Mouse (Mus musculus) heart, postnatal 0 days (tissue): Measurements from ENCODE around the gene Pafah1b3. TPM values are rescaled to one million over a fixed set of nuclear protein-coding genes. Genes with fewer than 3 reads are reported as not detected.
A peak's percentile ranks its signal among the peaks of the same experiment; 100 is the strongest.

ENCODE experiments used
- ATAC-seq: fragments of 200-750 bp; cut with Nextera tagmentation; 2 replicates; pipeline ENCODE4 v1.8.0; 2017; ENCODE audit warnings: low read depth, moderate number of reproducible peaks, moderate library complexity; ENCODE audit not compliant: insufficient read depth
- DNase-seq: peaks from one replicate; pipeline ENCODE4 v3.0.0-alpha.2; 2016; ENCODE audit warnings: low spot score
- H3K27ac ChIP-seq: fragments of 300-500 bp; sonication (generic); 2 replicates; pipeline ENCODE4 v1.5.1; 2014; ENCODE audit warnings: low read depth, mild to moderate bottlenecking
- H3K27me3 ChIP-seq: fragments of 300-500 bp; sonication (generic); 2 replicates; pipeline ENCODE4 v1.6.1; 2014; ENCODE audit warnings: low read length, mixed read lengths; ENCODE audit not compliant: control insufficient read depth, insufficient read depth
- H3K36me3 ChIP-seq: fragments of 300-500 bp; sonication (generic); replicated peaks from 2 replicates; pipeline ENCODE4 v1.6.1; 2014; ENCODE audit warnings: low read length, mixed read lengths; ENCODE audit not compliant: control insufficient read depth, insufficient read depth
- H3K4me1 ChIP-seq: fragments of 300-500 bp; sonication (generic); 2 replicates; pipeline ENCODE4 v1.6.1; 2014; ENCODE audit warnings: antibody characterized with exemption; ENCODE audit not compliant: control insufficient read depth, insufficient read depth
- H3K4me2 ChIP-seq: fragments of 300-500 bp; sonication (generic); 2 replicates; pipeline ENCODE4 v1.6.1; 2014; ENCODE audit warnings: low read depth, mild to moderate bottlenecking, low read length, moderate library complexity
- H3K4me3 ChIP-seq: fragments of 300-500 bp; sonication (generic); 2 replicates; pipeline ENCODE4 v1.5.1; 2014; ENCODE audit warnings: low read depth, low read length
- H3K9ac ChIP-seq: fragments of 300-500 bp; sonication (generic); replicated peaks from 2 replicates; pipeline ENCODE4 v1.6.1; 2014; ENCODE audit warnings: low read depth, low read length, mixed read lengths
- H3K9me3 ChIP-seq: fragments of 300-500 bp; sonication (generic); replicated peaks from 2 replicates; pipeline ENCODE4 v1.6.1; 2016; ENCODE audit warnings: low read length; ENCODE audit not compliant: control insufficient read depth
- CTCF ChIP-seq: IDR thresholded peaks from 2 replicates; pipeline ENCODE4 v1.5.1; 2016; ENCODE audit warnings: antibody characterized with exemption, control low read depth, low read depth
- EP300 ChIP-seq: IDR thresholded peaks from 2 replicates; pipeline ENCODE4 v1.6.1; 2016; ENCODE audit warnings: antibody characterized with exemption, low read depth
- WGBS: fragments of 180-500 bp; shearing (Covaris S2); extraction: QIAGEN DNeasy Blood & Tissue Kit; methylation state at CpG from one replicate; pipeline ENCODE4 v1.1.7; 2014; 5-methylcytosine and 5-hydroxymethylcytosine counted together
- polyA plus RNA-seq: library from polyadenylated mRNA; unstranded; fragments of >200 nt; fragmentation: Nextera tagmentation; extraction: Ambion mirVana; gene quantifications from 2 replicates; pipeline ENCODE4 v1.2.1, GENCODE M21; 2015
- total RNA-seq: library from RNA; depleted of rRNA; stranded (reverse); fragments of >200 nt; gene quantifications from 2 replicates; pipeline ENCODE4 v1.2.3, GENCODE M21; 2014; ENCODE audit warnings: low replicate concordance

The Pafah1b3 gene
- total and polyA plus RNA-seq, 2 experiments from 2014 or later: 57.3 to 161 TPM

DNA sequence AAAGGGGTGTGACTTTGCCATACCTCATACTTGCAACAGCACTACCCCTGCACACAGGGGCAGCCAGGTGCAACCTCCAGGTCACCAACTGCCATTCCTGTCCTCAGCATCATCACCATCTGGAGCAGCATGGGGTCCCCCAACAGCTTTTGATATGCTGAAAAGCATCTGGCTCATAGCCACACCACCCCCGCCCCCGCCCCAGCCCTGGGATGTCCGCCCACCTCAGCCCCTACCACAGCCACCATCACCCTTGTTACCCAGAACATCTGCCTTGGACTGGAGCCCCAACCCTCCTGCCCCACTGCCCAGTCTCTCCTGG is 5.9 kb upstream of the Pafah1b3 start:
- peaks cover 35% of the 10 kb centered on the region for H3K27me3 ChIP-seq
- TF ChIP-seq CTCF: no peak
- no peak for TF ChIP-seq EP300
- 69% methylated on average over 3 of the region's 3 CpGs for WGBS

GRCm38 (mm10) chr7:25303003-25303684 is 5.4 kb upstream of the Pafah1b3 start:
- no peak for TF ChIP-seq CTCF
- TF ChIP-seq EP300: no peak
- Histone ChIP-seq H3K36me3 (no peaks in the 10 kb centered on the region), H3K4me3 (no peak overlapping the region), H3K4me1 (peaks cover 7% of the 10 kb centered on the region; the same call in 1 of the 2 replicates), H3K9me3 (no peaks in the 10 kb centered on the region), H3K27me3 (peaks cover 30% of the 10 kb centered on the region), H3K9ac (no peak overlapping the region), H3K4me2 (no peak overlapping the region), H3K27ac (no peak overlapping the region)
- ATAC-seq: no peak
- 49% methylated on average over 9 of the region's 9 CpGs for WGBS
- DNase-seq: no peak

More for the DNA sequence above, 5.9 kb upstream of the Pafah1b3 start:
- DNase-seq: no peak
- no peak overlapping the region for H3K9ac ChIP-seq
- H3K4me3 ChIP-seq: no peak overlapping the region
- H3K9me3 ChIP-seq: no peaks in the 10 kb centered on the region
- H3K4me2 ChIP-seq: no peak overlapping the region
- ATAC-seq: no peak
- H3K27ac ChIP-seq: no peak overlapping the region
- H3K4me1 ChIP-seq: peaks cover 7% of the 10 kb centered on the region; the same call in 1 of the 2 replicates
- H3K36me3 ChIP-seq: no peaks in the 10 kb centered on the region

DNA sequence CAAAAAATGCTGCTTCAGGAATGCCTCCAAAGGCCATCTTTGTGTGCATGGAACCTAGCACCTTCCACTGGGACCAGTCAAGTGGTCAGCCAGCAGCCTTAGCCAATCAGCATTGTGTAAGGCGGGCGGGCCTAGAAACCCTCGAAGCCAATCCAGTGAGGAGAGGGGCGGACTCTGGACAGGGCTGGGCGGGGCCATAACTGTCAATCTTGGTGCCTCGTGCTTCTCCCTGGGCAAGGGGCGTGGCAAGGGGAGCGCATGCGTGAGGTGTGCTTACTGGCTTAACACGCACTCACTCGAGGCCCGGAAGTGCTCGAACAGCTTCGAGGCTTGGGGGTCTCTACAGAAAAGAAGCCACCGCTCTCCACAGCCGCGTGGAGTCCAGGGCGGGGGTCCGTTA is 3.3 kb upstream of the Pafah1b3 start, which contains the start of gene Prr19:
TSS of gene Prr19 (plus strand) at position 349 of the 400 bp plus-strand sequence.
- 55% methylated on average over 19 of the region's 19 CpGs for WGBS

GRCm38 (mm10) chr7:25296945-25297453 is 787 bp downstream of the Pafah1b3 start:
- peak overlapping the region; percentile 70 for H3K27ac ChIP-seq
- peak overlapping the region; percentile 58 for H3K9ac ChIP-seq
- H3K4me1 ChIP-seq: peaks cover 3% of the 10 kb centered on the region; the same call in 1 of the 2 replicates
- peak overlapping the region; percentile 75 for H3K4me3 ChIP-seq
- no peak for DNase-seq
- no peaks in the 10 kb centered on the region for H3K27me3 ChIP-seq
- peak overlapping the region; percentile 88 for H3K4me2 ChIP-seq
- 2% methylated on average over 21 of the region's 21 CpGs for WGBS
- peaks cover 24% of the 10 kb centered on the region for H3K36me3 ChIP-seq
- no peak for TF ChIP-seq EP300
- no peak for TF ChIP-seq CTCF
- ATAC-seq: peak; percentile 8; the same call in 1 of the 2 replicates
- H3K9me3 ChIP-seq: no peaks in the 10 kb centered on the region

More for the DNA sequence above, 3.3 kb upstream of the Pafah1b3 start, which contains the start of gene Prr19:
- peaks cover 11% of the 10 kb centered on the region for H3K27me3 ChIP-seq
- H3K4me2 ChIP-seq: no peak within 1 kb of the TSS
- no peak within 1 kb of the TSS for H3K9ac ChIP-seq
- ATAC-seq: no peak
- no peak within 1 kb of the TSS for H3K27ac ChIP-seq
- H3K36me3 ChIP-seq: no peaks in the 10 kb centered on the region
- no peaks in the 10 kb centered on the region for H3K9me3 ChIP-seq
- DNase-seq: no peak
- no peak for TF ChIP-seq EP300
- TF ChIP-seq CTCF: no peak
- no peak within 1 kb of the TSS for H3K4me3 ChIP-seq
- H3K4me1 ChIP-seq: peaks cover 9% of the 10 kb centered on the region

GRCm38 (mm10) chr7:25294960-25295722 is 2.6 kb downstream of the Pafah1b3 start:
- peaks cover 42% of the 10 kb centered on the region for H3K36me3 ChIP-seq
- no peak overlapping the region for H3K4me2 ChIP-seq
- H3K9me3 ChIP-seq: no peaks in the 10 kb centered on the region
- no peak for TF ChIP-seq CTCF
- TF ChIP-seq EP300: no peak
- ATAC-seq: no peak
- H3K4me3 ChIP-seq: no peak overlapping the region
- H3K4me1 ChIP-seq: peaks cover 3% of the 10 kb centered on the region; the same call in 1 of the 2 replicates
- no peak overlapping the region for H3K27ac ChIP-seq
- no peak for DNase-seq
- WGBS: 84% methylated on average over 12 of the region's 12 CpGs
- no peak overlapping the region for H3K9ac ChIP-seq
- no peaks in the 10 kb centered on the region for H3K27me3 ChIP-seq
